Mouse (Mus musculus) WW6 (cell line): ENCODE measurements around the gene 2610042L04Rik.
"Not testable (repeated sequence)": the region's sequence is repeated elsewhere in the genome, so short reads cannot be mapped to it uniquely, and the experiment has no call there.

Experiments used
- DNase-seq: peaks from one replicate; pipeline ENCODE4 v3.0.0-alpha.2; 2013; ENCODE audit warnings: low read depth, low spot score

Gene 2610042L04Rik

DNA sequence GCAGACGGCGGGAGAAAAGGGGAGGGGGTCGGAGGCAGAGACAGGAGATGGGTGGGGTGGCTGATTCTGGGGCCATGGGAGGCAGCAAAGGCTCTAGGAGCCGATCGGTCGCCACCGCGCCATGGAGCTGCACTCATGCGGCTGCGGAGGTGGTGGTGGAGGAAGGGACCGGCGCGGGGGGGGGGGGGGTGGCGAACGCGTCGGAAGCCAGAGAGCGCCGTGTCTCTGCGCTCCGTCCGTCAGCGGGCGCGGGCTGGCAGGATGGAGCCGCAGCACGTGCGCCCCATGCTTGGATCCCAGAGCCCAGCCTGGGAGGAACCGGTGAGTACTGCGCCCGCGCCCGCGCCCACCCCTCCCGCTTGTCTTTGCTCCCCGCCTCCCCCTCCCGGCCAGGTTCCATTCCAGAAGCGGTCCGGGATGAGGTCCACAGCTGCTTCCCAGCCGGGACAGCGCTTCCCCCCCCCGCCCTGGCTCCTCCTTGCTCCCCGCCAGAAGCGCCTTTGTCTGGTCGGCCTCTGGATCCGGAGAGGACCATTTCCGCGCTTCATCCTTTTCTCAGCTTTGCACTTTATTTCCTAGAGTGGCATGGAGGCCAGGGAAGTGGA lies at the start of gene 2610042L04Rik:
TSS of gene 2610042L04Rik (plus strand) at position 288 of the 605 bp plus-strand sequence.
- not testable (repeated sequence) for DNase-seq

DNA sequence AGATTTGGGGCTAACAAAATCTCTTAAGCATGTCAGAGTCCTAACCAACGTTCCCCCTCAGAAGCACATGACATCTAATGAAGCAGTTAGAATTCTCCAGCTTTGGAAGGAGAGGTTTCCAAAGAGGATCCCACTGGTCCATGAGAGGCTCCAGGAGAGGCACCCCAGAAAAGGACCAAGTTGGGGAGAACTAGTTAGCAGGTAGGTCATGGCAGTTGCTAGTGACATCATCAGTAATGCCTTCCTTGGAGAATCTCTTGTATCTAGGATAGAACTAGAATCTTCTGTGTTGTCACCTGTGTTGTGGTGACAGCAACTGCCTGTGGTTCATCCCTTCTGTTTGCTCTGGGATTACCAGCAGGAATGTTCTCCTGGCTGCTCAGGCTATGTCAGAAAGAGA lies 17.6 kb upstream of the 2610042L04Rik start, which contains the start of gene Gm3149:
TSS of gene Gm3149 (plus strand) at position 301 of the 400 bp plus-strand sequence.
- not testable (repeated sequence) for DNase-seq

DNA sequence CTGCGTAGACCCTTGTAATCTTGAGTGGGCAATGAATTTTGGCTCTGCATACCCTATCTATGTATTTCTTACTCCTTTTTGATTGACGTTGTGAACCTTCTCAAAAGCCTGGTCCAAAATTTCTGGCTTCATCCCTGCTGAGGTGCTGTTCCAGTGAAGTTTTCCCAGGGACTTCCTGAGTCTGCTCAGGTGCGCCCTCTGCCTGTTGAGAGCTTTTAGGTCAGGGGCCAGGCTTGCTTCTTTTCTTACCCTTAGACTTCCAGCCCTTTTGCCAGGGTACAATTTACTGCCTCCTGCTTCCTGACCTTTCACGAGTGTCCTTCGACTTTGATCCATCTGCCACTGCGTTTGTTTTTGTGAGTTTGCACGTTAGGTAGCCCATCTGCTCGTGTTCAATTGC lies 943 bp downstream of the 2610042L04Rik start:
- not testable (repeated sequence) for DNase-seq

DNA sequence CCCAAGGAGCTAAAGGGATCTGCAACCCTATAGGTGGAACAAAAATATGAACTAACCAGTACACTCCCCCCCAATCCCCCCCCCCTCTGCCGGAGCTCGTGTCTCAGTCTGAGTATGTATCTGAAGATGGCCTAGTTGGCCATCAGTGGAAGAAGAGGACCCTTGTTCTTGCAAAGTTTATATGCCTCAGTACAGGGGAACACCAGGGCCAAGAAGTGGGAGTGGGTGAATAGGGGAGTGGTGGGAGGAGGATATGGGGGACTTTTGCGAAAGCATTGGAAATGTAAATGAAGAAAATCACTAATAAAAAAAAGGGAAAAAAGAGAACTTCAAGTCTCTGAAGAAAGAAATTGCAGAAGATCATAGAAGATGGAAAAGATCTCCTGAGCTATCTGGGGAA lies 34.4 kb downstream of the 2610042L04Rik start:
- DNase-seq = not testable (repeated sequence)

DNA sequence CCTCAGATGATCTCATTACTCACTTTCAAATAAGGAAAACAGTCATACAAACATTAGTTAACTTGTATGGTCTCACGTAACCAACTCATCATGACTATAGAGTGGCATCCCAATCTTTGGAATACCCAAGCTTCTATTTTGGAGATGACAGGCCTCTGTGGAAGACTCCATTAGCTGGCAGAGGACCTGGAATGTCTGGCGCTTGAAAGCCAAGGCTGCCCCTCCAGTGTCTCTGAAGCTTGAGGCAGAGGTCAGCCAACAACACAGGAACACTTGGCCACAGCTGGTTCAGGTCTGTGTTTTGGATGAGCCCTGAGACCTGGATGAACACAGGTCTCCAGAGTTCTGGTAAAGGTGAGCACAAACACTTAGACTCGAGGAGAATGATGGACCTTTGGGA lies 35.1 kb downstream of the 2610042L04Rik start:
- not testable (repeated sequence) for DNase-seq

DNA sequence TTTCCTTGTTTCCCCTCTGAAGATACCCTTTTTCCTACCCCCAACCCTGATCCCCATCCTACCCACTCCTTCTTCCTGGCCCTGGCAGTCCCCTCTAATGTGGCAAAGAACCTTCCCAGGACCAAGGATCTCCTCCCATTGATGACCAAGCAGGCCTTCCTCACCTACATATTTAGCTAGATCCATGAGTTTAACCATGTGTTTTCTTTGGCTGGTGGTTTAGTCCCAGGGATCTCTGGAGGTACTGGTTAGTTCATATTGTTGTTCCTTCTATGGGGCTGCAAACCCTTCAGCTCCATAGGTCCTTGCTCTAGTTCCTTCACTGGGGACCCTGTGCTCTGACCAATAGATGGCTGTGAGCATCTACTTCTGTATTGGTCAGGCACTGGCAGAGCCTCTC lies 43.3 kb downstream of the 2610042L04Rik start:
- DNase-seq = not testable (repeated sequence)

DNA sequence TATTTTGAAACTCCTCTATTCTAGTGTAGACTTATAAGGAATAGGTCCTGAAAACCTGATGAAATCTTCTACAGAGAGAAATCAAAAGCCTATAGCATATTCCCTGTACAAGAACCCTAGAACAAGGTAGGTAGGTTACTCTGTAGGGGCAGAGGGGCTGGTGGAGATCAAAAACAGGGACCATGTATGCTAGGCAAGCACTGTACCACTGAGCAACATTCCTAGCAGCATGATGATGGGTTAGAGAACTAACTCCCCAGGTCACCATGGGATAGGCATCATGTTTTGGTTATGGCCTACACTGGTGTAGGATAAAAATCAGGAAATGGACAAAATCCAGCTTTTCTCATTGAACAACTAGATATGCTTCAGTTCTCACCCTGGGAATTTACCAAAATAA lies 51.0 kb downstream of the 2610042L04Rik start:
- not testable (repeated sequence) for DNase-seq

DNA sequence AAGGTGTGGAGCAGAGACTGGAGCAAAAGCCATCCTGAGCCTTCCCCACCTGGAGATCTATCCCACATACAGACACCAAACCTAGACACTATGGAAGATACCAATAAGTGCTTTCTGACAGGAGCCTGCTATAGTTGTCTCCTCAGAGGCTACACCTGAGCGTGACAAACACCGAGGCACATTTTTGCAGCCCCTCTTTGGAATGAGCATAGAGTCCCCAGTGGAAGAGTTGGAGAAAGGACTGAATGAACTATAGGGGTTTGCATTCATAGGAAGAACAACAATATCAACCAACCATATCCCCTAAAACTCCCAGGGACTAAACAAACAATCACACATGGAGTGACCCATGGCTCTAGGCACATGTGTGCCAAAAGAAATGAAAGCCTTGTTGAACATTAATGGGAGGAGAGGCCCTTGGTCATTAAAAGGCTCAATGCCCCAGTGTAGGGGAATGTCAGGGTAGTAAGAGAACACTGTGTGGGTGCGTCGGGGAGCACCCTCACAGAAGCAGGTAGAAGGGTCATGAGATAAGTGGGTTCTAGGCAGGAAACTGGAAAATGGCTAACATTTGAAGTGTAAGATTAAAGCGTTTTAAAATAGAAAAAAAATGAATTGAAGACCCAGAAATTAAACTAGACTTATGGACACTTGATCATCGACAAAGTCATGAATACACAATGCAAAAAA lies 58.4 kb downstream of the 2610042L04Rik start:
- DNase-seq = not testable (repeated sequence)

DNA sequence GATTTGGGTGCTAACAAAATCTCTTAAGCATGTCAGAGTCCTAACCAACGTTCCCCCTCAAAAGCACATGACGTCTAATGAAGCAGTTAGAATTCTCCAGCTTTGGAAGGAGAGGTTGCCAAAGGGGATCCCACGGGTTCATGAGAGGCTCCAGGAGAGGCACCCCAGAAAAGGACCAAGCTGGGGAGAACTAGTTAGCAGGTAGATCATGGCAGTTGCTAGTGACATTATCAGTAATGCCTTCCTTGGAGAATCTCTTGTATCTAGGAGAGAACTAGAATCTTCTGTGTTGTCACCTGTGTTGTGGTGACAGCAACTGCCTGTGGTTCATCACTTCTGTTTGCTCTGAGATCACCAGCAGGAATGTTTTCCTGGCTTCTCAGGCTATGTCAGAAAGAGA lies 62.7 kb downstream of the 2610042L04Rik start, which contains the start of gene Gm3159:
TSS of gene Gm3159 (plus strand) at position 301 of the 400 bp plus-strand sequence.
- DNase-seq = not testable (repeated sequence)

DNA sequence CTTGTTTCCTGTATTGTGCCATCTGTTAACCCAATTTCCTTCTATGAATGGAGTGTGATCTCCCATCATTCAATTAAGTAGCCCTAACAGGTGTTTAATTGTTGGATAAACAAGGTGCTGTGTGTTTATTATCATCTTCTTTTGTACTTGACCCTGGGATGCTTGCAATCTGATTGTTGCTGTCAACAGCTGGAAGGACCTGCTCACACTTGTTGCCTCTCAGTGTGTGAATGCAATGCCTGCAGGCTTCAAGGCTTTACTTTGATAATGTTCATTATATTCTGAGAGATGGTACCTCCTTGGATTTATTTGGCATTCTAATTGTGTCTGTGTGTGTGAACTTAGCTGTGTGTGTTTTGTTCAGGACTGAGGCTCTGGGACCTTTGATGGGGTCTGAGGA lies 64.1 kb downstream of the 2610042L04Rik start:
- DNase-seq = not testable (repeated sequence)

DNA sequence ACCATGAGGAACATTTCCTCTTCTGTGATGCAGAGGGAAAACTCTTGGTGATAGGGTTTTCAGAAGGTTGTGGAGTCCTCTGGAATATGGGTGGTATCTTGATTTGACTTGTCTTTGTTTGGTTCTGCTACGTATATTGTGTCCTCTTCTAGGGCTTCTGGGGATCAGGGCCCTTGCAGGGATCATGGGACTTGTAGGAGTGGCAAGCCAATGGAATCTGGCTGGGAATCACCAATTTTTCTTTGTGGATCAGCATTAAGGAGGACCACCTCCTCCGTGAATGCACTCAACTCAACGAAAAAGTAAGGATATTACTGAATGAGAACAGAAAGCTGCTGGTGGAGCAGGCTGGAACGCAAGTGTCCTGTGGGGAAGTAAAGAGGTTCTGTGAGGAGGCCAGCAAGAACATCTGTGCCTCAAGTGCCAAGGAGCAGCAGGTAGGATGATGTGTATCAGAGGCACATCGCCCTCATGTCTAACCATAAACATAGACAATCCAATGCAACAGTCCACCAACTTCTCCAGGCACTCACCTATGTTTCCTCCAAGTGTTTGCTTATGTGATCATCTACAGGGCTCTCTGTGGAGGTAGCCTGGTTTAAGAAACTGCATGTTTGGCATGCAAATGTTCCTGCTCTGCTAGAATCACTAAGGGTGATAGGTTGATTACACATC lies 65.7 kb downstream of the 2610042L04Rik start:
- not testable (repeated sequence) for DNase-seq

DNA sequence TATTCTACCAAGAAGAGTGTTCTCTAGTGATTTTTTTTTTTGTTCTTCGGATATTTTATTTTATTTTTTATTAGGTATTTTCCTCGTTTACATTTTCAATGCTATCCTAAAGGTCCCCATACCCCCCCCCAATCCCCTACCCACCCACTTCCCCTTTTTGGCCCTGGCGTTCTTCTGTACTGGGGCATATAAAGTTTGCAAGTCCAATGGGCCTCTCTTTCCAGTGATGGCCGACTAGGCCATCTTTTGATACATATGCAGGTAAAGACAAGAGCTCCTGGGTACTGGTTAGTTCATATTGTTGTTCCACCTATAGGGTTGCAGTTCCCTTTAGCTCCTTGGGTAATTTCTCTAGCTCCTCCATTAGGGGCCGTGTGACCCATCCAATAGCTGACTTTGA lies 66.7 kb downstream of the 2610042L04Rik start:
- not testable (repeated sequence) for DNase-seq

DNA sequence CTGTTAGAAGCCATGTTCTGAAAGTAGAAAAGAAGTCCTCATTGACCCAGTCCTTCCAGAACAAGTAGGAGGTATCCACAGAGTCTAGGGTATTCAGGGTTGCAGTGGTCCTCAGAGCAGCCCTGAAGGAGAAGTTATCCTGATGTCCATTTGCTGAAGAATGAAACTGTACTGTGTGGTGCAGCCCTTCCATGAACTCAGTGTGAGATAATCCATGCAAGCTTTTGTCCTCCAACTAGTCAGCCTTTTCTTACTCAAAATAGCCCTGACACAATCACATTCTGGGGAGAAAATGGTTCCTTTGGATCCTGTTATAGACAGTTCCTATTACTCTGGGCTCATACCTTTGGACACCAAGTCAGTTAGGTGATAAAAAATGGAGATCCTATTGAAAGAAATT lies 69.3 kb downstream of the 2610042L04Rik start:
- DNase-seq = not testable (repeated sequence)
